Mouse (Mus musculus) hematopoietic stem cell, adult 5-6 weeks (primary cell): ENCODE results near the gene Rag2. TPM values are rescaled to one million over a fixed set of nuclear protein-coding genes. Genes with fewer than 3 reads are reported as not detected.

Experiments used
- ATAC-seq, 2 experiments: fragments of 125-278 bp in 1 of 2; replicated peaks in 1 of 2; 2 replicates each; pipeline ENCODE4 v1.8.0; 2016 to 2017; ENCODE audit warnings: inconsistent platforms in 2 of 2, mild to moderate bottlenecking in 2 of 2, moderate number of reproducible peaks in 2 of 2, low read depth in 1 of 2, moderate TSS enrichment in 1 of 2; ENCODE audit not compliant: low FRiP score in 2 of 2, poor library complexity in 2 of 2, severe bottlenecking in 2 of 2, insufficient read depth in 1 of 2, low TSS enrichment in 1 of 2
- total RNA-seq: library from RNA; stranded (forward); fragments of 172-1452, 232-1000 nt; gene quantifications from 2 replicates; pipeline ENCODE4 v1.2.3, GENCODE M21; 2017

The Rag2 gene
- total RNA-seq, 1 experiment from 2014 or later, result 3.2 TPM

GRCm38 (mm10) chr2:101618373-101618772 is 6.1 kb upstream of the Rag2 start:
- peak in 1 of 2 experiments; percentile 18; a peak in 1 of 4 replicates for ATAC-seq

- no peak for ATAC-seq
These were observed 3.6 kb upstream of the Rag2 start for GRCm38 (mm10) chr2:101620899-101621298.

- peak; percentile 28 to 36; a peak in 2 of 4 replicates for ATAC-seq
These were observed 2.9 kb upstream of the Rag2 start for GRCm38 (mm10) chr2:101621611-101622010.

- peak in 1 of 2 experiments; percentile 17; a peak in 1 of 4 replicates for ATAC-seq
These were observed 1.5 kb upstream of the Rag2 start for GRCm38 (mm10) chr2:101623042-101623441.

- ATAC-seq, result 0 out of 4 replicates have a peak, but pooled peaks of 1 of the 2 experiments have one; percentile 8
These were observed 507 bp upstream of the Rag2 start for GRCm38 (mm10) chr2:101624011-101624410.

- no peak for ATAC-seq
These were observed 2.7 kb downstream of the Rag2 start for GRCm38 (mm10) chr2:101627227-101627626.

GRCm38 (mm10) chr2:101628297-101629236 is 4.0 kb downstream of the Rag2 start:
- peak; percentile 94 to 98 for ATAC-seq

GRCm38 (mm10) chr2:101638979-101639839 is 14.7 kb downstream of the Rag2 start:
- no peak for ATAC-seq

- no peak for ATAC-seq
These were observed 15.4 kb downstream of the Rag2 start for GRCm38 (mm10) chr2:101639840-101640350.

- no peak for ATAC-seq
These were observed 21.3 kb downstream of the Rag2 start for GRCm38 (mm10) chr2:101645841-101646240.

- ATAC-seq, result no peak
These were observed 23.8 kb downstream of the Rag2 start for GRCm38 (mm10) chr2:101648361-101648760.

GRCm38 (mm10) chr2:101649114-101649671 is 24.7 kb downstream of the Rag2 start, which contains the start of the genes Rag1 and B230118H07Rik:
Gene Rag1 (minus strand): TSS chr2:101649501.
Gene B230118H07Rik (minus strand): TSS chr2:101649532.
- ATAC-seq, result peak; percentile 61 to 70

- ATAC-seq, result no peak
These were observed 25.9 kb downstream of the Rag2 start for GRCm38 (mm10) chr2:101650446-101650845.

- 0 out of 4 replicates have a peak, but pooled peaks of 1 of the 2 experiments have one; percentile 16 for ATAC-seq
These were observed 27.8 kb downstream of the Rag2 start for GRCm38 (mm10) chr2:101652204-101652920.

- ATAC-seq, result peak; percentile 68 to 73; a peak in 3 of 4 replicates
These were observed 28.5 kb downstream of the Rag2 start for GRCm38 (mm10) chr2:101652921-101653597.

- ATAC-seq, result no peak
These were observed 36.0 kb downstream of the Rag2 start for GRCm38 (mm10) chr2:101660536-101660935.
